Mouse (Mus musculus) T-helper 1 cell (primary cell): Measurements from ENCODE around the gene Phc2.

Experiments
- in situ Hi-C: fragments of 300-600 bp; cut with MboI, MseI; formaldehyde crosslinking; loops from one replicate; pipeline ENCODE4 v1.15.1; 2025; ENCODE audit warnings: high pct_unique_total_duplicates

Phc2 gene

GRCm38 (mm10) chr4:128654505-128655381 is at the start of gene Phc2:
Gene Phc2 (plus strand): TSS chr4:128654702.
- in situ Hi-C loops: no loop called here

GRCm38 (mm10) chr4:128606586-128606985 is 47.9 kb upstream of the Phc2 start:
- in situ Hi-C loops: no loop called here

GRCm38 (mm10) chr4:128607661-128608060 is 46.8 kb upstream of the Phc2 start:
- in situ Hi-C loops: no loop called here

GRCm38 (mm10) chr4:128609276-128609924 is 45.1 kb upstream of the Phc2 start:
- in situ Hi-C loops: no loop called here

- in situ Hi-C loops: loop anchor here (5.0 to 10.0 kb wide), 2 partner anchors 195 to 257 kb away; partner anchors contain the start of gene Zfp362
These were observed 44.5 kb upstream of the Phc2 start, which contains the start of gene Zscan20 for GRCm38 (mm10) chr4:128609925-128610402. Gene Zscan20 (minus strand): TSS chr4:128610098.

- in situ Hi-C loops: loop anchor here (5.0 to 10.0 kb wide), 2 partner anchors 194 to 257 kb away; partner anchors contain the start of gene Zfp362
These were observed 43.8 kb upstream of the Phc2 start for GRCm38 (mm10) chr4:128610706-128611105.

GRCm38 (mm10) chr4:128611726-128612125 is 42.8 kb upstream of the Phc2 start:
- in situ Hi-C loops: loop anchor here (5.0 to 10.0 kb wide), 2 partner anchors 193 to 256 kb away; partner anchors contain the start of gene Zfp362

GRCm38 (mm10) chr4:128613326-128613725 is 41.2 kb upstream of the Phc2 start:
- in situ Hi-C loops: loop anchor here (5.0 to 10.0 kb wide), 2 partner anchors 191 to 254 kb away; partner anchors contain the start of gene Zfp362

- in situ Hi-C loops: loop anchor here (10.0 kb wide), 1 partner anchor 189 kb away; the partner anchor contains the start of gene Zfp362
These were observed 38.7 kb upstream of the Phc2 start for GRCm38 (mm10) chr4:128615761-128616160.

GRCm38 (mm10) chr4:128617363-128618120 is 37.0 kb upstream of the Phc2 start:
- in situ Hi-C loops: loop anchor here (10.0 kb wide), 1 partner anchor 187 kb away; the partner anchor contains the start of gene Zfp362

GRCm38 (mm10) chr4:128618246-128618911 is 36.1 kb upstream of the Phc2 start, which contains the start of gene Tlr12:
Gene Tlr12 (minus strand): TSS chr4:128618619.
- in situ Hi-C loops: loop anchor here (10.0 kb wide), 1 partner anchor 186 kb away; the partner anchor contains the start of gene Zfp362

GRCm38 (mm10) chr4:128618963-128619362 is 35.5 kb upstream of the Phc2 start:
- in situ Hi-C loops: loop anchor here (10.0 kb wide), 1 partner anchor 186 kb away; the partner anchor contains the start of gene Zfp362

- in situ Hi-C loops: no loop called here
These were observed 33.9 kb upstream of the Phc2 start for GRCm38 (mm10) chr4:128620572-128620971.

GRCm38 (mm10) chr4:128621109-128621508 is 33.4 kb upstream of the Phc2 start:
- in situ Hi-C loops: no loop called here

GRCm38 (mm10) chr4:128635451-128635850 is 19.1 kb upstream of the Phc2 start:
- in situ Hi-C loops: no loop called here

- in situ Hi-C loops: no loop called here
These were observed 18.5 kb upstream of the Phc2 start for GRCm38 (mm10) chr4:128635894-128636585.

- in situ Hi-C loops: no loop called here
These were observed 17.3 kb upstream of the Phc2 start for GRCm38 (mm10) chr4:128637250-128637649.

- in situ Hi-C loops: no loop called here
These were observed 16.1 kb upstream of the Phc2 start for GRCm38 (mm10) chr4:128638265-128638923.
